Mouse (Mus musculus): ENCODE measurements around the gene Dnajc16. TPM values are rescaled to one million over a fixed set of nuclear protein-coding genes. Genes with fewer than 3 reads are reported as not detected.

Dnajc16 gene
- total and polyA plus RNA-seq, 3 experiments: 3.2 to 6.8 TPM; not detected in 1

DNA sequence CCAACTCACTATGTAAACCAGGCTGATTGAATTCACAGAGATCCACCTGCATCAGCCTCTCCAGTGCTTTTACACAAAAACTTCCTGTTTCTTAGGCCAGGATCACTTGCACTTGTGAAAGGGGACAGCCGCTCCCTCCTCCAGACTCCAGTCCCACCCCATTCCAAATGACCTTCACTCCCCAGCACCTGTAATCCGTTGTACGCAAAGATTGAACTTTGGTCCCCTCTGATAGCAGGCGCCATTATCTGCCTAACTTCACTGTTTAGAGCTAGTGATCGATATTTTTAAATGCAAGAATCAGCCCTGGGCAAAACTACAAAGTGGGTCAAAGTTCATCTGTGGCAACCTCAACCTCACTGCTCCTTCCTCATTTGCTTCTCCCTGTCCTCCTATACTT, 59.0 kb downstream of the Dnajc16 start:
- H3K27me3 ChIP-seq (ENCODE audit: control insufficient read depth in 1 of 2, insufficient read depth in 2 of 2, low read length in 2 of 2): peaks cover 0 to 5% of the 10 kb centered on the region in 2 experiments; a peak in 2 of 4 replicates
- peaks cover 0 to 4% of the 10 kb centered on the region in 2 experiments; a peak in 2 of 4 replicates for H3K36me3 ChIP-seq (ENCODE audit: control insufficient read depth in 1 of 2, insufficient read depth in 2 of 2, low read length in 2 of 2)
- DNase-seq (ENCODE audit: low read depth, low spot score): no peak
- TF ChIP-seq USF1 (IDR thresholded peaks at IDR 0.05; ENCODE audit: low read depth, low read length) (no peak), POLR2AphosphoS5 (IDR thresholded peaks at IDR 0.05; ENCODE audit: borderline replicate concordance, low read depth, low read length) (no peak), MAFK (IDR thresholded peaks at IDR 0.05; ENCODE audit: borderline replicate concordance, low read depth, low read length) (no peak), HCFC1 (IDR thresholded peaks at IDR 0.05; ENCODE audit: low read depth, low read length) (no peak)
- H3K9ac ChIP-seq (ENCODE audit: control insufficient read depth, low read depth, low read length, poor library complexity, severe bottlenecking): no peak overlapping the region
- peaks cover 0 to 13% of the 10 kb centered on the region in 2 experiments; a peak in 2 of 4 replicates for H3K4me1 ChIP-seq (ENCODE audit: control insufficient read depth in 1 of 2, insufficient read depth in 2 of 2, low read length in 2 of 2)
- no peaks in the 10 kb centered on the region for H3K79me2 ChIP-seq (ENCODE audit: control insufficient read depth, insufficient read depth, low read length, poor library complexity)
- H3K27ac ChIP-seq (ENCODE audit: control insufficient read depth, low read depth, low read length): no peak overlapping the region
- H3K4me3 ChIP-seq (ENCODE audit: control insufficient read depth in 1 of 2, insufficient read depth in 1 of 2, low read depth in 2 of 2, low read length in 2 of 2): no peak overlapping the region
- no peaks in the 10 kb centered on the region for H3K9me3 ChIP-seq (replicated peaks; ENCODE audit: insufficient read depth, low read length)

DNA sequence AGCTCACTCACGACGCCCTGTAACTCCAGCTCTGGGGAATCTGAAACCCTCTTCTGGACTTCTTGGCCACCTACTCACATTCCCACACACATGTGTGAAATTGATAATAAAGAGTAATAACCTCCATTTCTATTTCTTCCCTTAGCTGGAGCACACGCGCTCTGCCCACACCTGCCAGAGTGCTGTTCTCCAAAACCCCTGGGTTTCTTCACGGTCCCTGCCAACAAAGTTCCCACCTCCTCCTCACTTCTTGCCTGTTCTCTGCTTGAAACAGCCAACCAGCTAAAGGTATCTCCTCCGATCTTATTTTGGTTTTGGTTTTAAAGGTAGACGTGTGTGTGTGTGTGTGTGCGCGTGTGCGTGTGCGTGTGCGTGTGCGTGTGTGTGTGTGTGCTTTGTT, 60.3 kb downstream of the Dnajc16 start:
- Histone ChIP-seq H3K27me3 (ENCODE audit: control insufficient read depth in 1 of 2, insufficient read depth in 2 of 2, low read length in 2 of 2) (peaks cover 0 to 5% of the 10 kb centered on the region in 2 experiments; a peak in 2 of 4 replicates), H3K79me2 (ENCODE audit: control insufficient read depth, insufficient read depth, low read length, poor library complexity) (no peaks in the 10 kb centered on the region), H3K4me3 (ENCODE audit: control insufficient read depth in 1 of 2, insufficient read depth in 1 of 2, low read depth in 2 of 2, low read length in 2 of 2) (no peak overlapping the region), H3K9ac (ENCODE audit: control insufficient read depth, low read depth, low read length, poor library complexity, severe bottlenecking) (no peak overlapping the region), H3K36me3 (ENCODE audit: control insufficient read depth in 1 of 2, insufficient read depth in 2 of 2, low read length in 2 of 2) (peaks cover 0 to 6% of the 10 kb centered on the region in 2 experiments; a peak in 2 of 4 replicates), H3K4me1 (ENCODE audit: control insufficient read depth in 1 of 2, insufficient read depth in 2 of 2, low read length in 2 of 2) (peaks cover 1 to 15% of the 10 kb centered on the region in 2 experiments; a peak in 2 of 4 replicates), H3K9me3 (replicated peaks; ENCODE audit: insufficient read depth, low read length) (no peaks in the 10 kb centered on the region), H3K27ac (ENCODE audit: control insufficient read depth, low read depth, low read length) (no peak overlapping the region)
- no peak for DNase-seq (ENCODE audit: low read depth, low spot score)
- TF ChIP-seq USF2 (IDR thresholded peaks at IDR 0.05; ENCODE audit: borderline replicate concordance in 1 of 2, insufficient read depth in 1 of 2, low read depth in 1 of 2, low read length in 2 of 2): no peak
- no peak for TF ChIP-seq RCOR1 (IDR thresholded peaks at IDR 0.05; ENCODE audit: low read depth, low read length)
- no peak for TF ChIP-seq POLR2AphosphoS5 (IDR thresholded peaks at IDR 0.05; ENCODE audit: borderline replicate concordance, low read depth, low read length)
- no peak for TF ChIP-seq MEF2A (IDR thresholded peaks at IDR 0.05; ENCODE audit: extremely low read depth, insufficient replicate concordance, low read depth, low read length, poor library complexity, severe bottlenecking)
- TF ChIP-seq MYB (IDR thresholded peaks at IDR 0.05; ENCODE audit: low read depth, low read length): no peak
- no peak for TF ChIP-seq POLR2A (IDR thresholded peaks at IDR 0.05; ENCODE audit: control insufficient read depth in 1 of 2, insufficient read depth in 1 of 2, low read depth in 1 of 2, low read length in 2 of 2, poor library complexity in 1 of 2)
- no peak for TF ChIP-seq USF1 (IDR thresholded peaks at IDR 0.05; ENCODE audit: low read depth, low read length)
- no peak for TF ChIP-seq HCFC1 (IDR thresholded peaks at IDR 0.05; ENCODE audit: low read depth, low read length)
- TF ChIP-seq E2F4 (IDR thresholded peaks at IDR 0.05; ENCODE audit: borderline replicate concordance, low read depth, low read length): no peak
- TF ChIP-seq CTCF (IDR thresholded peaks at IDR 0.05 in 2 of 3, conservative IDR thresholded peaks at IDR 0.05 in 1 of 3; ENCODE audit: control insufficient read depth in 1 of 3, insufficient read depth in 1 of 3, low read depth in 2 of 3, low read length in 3 of 3, poor library complexity in 1 of 3, severe bottlenecking in 1 of 3): no peak
- TF ChIP-seq EP300 (IDR thresholded peaks at IDR 0.05; ENCODE audit: low read depth in 1 of 2, low read length in 2 of 2): no peak

DNA sequence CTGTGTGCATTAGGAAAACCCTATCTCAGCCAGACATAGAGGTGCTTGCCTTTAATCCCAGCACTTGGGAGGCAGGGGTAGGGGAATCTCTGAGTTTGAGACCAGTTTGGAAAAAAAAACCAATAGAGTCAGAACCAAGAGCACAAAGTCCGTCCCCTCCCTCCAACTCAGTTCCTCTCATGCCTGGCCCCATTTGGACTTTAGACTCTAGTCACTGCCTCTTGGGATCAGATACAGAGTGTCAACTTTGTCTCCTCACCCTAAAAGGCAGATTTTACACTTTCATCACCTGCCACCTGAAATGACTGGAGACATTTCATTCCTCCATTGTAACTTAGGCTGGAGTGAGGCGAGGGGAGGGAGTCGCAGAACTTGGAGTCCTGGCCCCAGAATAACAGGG, 61.5 kb downstream of the Dnajc16 start:
- Histone ChIP-seq H3K36me3 (ENCODE audit: control insufficient read depth in 1 of 2, insufficient read depth in 2 of 2, low read length in 2 of 2) (peaks cover 0 to 6% of the 10 kb centered on the region in 2 experiments; a peak in 2 of 4 replicates), H3K4me3 (ENCODE audit: control insufficient read depth in 1 of 2, insufficient read depth in 1 of 2, low read depth in 2 of 2, low read length in 2 of 2) (no peak overlapping the region), H3K79me2 (ENCODE audit: control insufficient read depth, insufficient read depth, low read length, poor library complexity) (no peaks in the 10 kb centered on the region), H3K27ac (ENCODE audit: control insufficient read depth, low read depth, low read length) (no peak overlapping the region), H3K9ac (ENCODE audit: control insufficient read depth, low read depth, low read length, poor library complexity, severe bottlenecking) (no peak overlapping the region), H3K9me3 (replicated peaks; ENCODE audit: insufficient read depth, low read length) (no peaks in the 10 kb centered on the region), H3K27me3 (ENCODE audit: control insufficient read depth in 1 of 2, insufficient read depth in 2 of 2, low read length in 2 of 2) (peaks cover 0 to 5% of the 10 kb centered on the region in 2 experiments; a peak in 2 of 4 replicates), H3K4me1 (ENCODE audit: control insufficient read depth in 1 of 2, insufficient read depth in 2 of 2, low read length in 2 of 2) (peaks cover 2 to 26% of the 10 kb centered on the region in 2 experiments; a peak in 2 of 4 replicates)
- TF ChIP-seq ETS1 (IDR thresholded peaks at IDR 0.05; ENCODE audit: low read depth, low read length): no peak
- TF ChIP-seq GATA1 (IDR thresholded peaks at IDR 0.05; ENCODE audit: low read depth, low read length): no peak
- TF ChIP-seq MAX (IDR thresholded peaks at IDR 0.05; ENCODE audit: low read length): no peak
- TF ChIP-seq RAD21 (IDR thresholded peaks at IDR 0.05; ENCODE audit: low read depth, low read length): no peak
- no peak for TF ChIP-seq BHLHE40 (IDR thresholded peaks at IDR 0.05; ENCODE audit: borderline replicate concordance, low read depth, low read length)
- TF ChIP-seq TCF12 (IDR thresholded peaks at IDR 0.05; ENCODE audit: low read depth, low read length): no peak
- no peak for TF ChIP-seq MYC (IDR thresholded peaks at IDR 0.05; ENCODE audit: low read depth, low read length)
- TF ChIP-seq EP300 (IDR thresholded peaks at IDR 0.05; ENCODE audit: low read depth in 1 of 2, low read length in 2 of 2): no peak
- TF ChIP-seq GABPA (IDR thresholded peaks at IDR 0.05; ENCODE audit: low read depth, low read length): no peak
- TF ChIP-seq POLR2AphosphoS2 (IDR thresholded peaks at IDR 0.05; ENCODE audit: low read length): no peak
- no peak for TF ChIP-seq MEF2A (IDR thresholded peaks at IDR 0.05; ENCODE audit: extremely low read depth, insufficient replicate concordance, low read depth, low read length, poor library complexity, severe bottlenecking)
- no peak for DNase-seq (ENCODE audit: low read depth, low spot score)

Measured in MEL (cell line).